Mouse (Mus musculus): ENCODE measurements around the gene Camk2d. TPM values are rescaled to one million over a fixed set of nuclear protein-coding genes. Genes with fewer than 3 reads are reported as not detected.

The Camk2d gene
- polyA plus RNA-seq, 1 experiment from 2014 or later: 42.6 TPM

GRCm38 (mm10) chr3:126744432-126745133, 148.5 kb downstream of the Camk2d start:
- Histone ChIP-seq H3K27ac (ENCODE audit: low read depth, low read length) (no peak overlapping the region), H3K4me2 (replicated peaks; ENCODE audit: low read depth) (no peak overlapping the region), H3K9me3 (ENCODE audit: control insufficient read depth) (no peaks in the 10 kb centered on the region), H3K36me3 (ENCODE audit: control insufficient read depth, insufficient read depth) (no peaks in the 10 kb centered on the region), H3K4me3 (ENCODE audit: low read depth, low read length) (no peak overlapping the region), H3K27me3 (replicated peaks; ENCODE audit: control insufficient read depth, insufficient read depth, low read length) (no peaks in the 10 kb centered on the region), H3K4me1 (replicated peaks; ENCODE audit: control insufficient read depth, insufficient read depth, low read length) (no peaks in the 10 kb centered on the region), H3K9ac (ENCODE audit: low read depth, low read length) (no peak overlapping the region)
- no peak for ATAC-seq
- TF ChIP-seq CTCF (IDR thresholded peaks at IDR 0.05; ENCODE audit: low read depth): no peak
- WGBS: 69% methylated on average over 3 of the region's 3 CpGs

DNA sequence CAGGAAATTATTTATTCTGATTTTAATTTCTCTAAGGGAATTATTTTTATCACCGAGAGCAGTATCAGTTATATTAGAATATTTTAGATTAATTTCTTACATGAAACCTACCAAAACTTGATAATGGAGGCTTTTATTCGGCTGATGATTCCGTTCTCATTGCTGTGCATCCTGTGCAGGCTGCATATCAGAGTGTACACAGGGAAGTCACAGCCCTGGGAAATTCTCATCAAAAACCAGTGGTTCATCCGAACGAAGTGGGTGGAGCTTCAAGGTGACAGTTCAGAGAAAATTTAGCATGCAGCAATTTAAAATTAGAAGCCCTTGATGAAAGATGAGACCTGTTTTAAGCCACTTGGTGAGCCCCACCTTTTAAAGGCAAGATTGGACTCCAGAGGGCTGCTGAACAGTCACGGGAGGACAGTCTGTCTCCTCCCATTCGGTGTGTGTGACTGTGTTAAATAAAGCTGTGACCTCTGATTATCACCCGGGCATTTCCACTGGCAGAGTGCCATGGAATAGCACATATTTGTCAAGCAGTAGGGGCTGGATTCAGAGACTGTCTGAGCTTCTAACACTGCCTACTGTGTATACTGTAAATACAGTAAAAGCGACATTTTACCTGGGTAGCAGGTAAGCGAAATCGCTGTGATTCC, 150.2 kb downstream of the Camk2d start:
- Histone ChIP-seq H3K4me1 (replicated peaks; ENCODE audit: control insufficient read depth, insufficient read depth, low read length) (no peaks in the 10 kb centered on the region), H3K4me2 (replicated peaks; ENCODE audit: low read depth) (0 out of 2 replicates have a peak overlapping the region, but pooled peaks have one; percentile 13), H3K27me3 (replicated peaks; ENCODE audit: control insufficient read depth, insufficient read depth, low read length) (no peaks in the 10 kb centered on the region), H3K9me3 (ENCODE audit: control insufficient read depth) (no peaks in the 10 kb centered on the region), H3K4me3 (ENCODE audit: low read depth, low read length) (no peak overlapping the region), H3K27ac (ENCODE audit: low read depth, low read length) (no peak overlapping the region), H3K9ac (ENCODE audit: low read depth, low read length) (no peak overlapping the region), H3K36me3 (ENCODE audit: control insufficient read depth, insufficient read depth) (no peaks in the 10 kb centered on the region)
- TF ChIP-seq CTCF (IDR thresholded peaks at IDR 0.05; ENCODE audit: low read depth): no peak
- WGBS: 61% methylated on average over 11 of the region's 11 CpGs
- ATAC-seq: peak; percentile 64

- Histone ChIP-seq H3K9me3 (ENCODE audit: control insufficient read depth) (no peaks in the 10 kb centered on the region), H3K36me3 (ENCODE audit: control insufficient read depth, insufficient read depth) (no peaks in the 10 kb centered on the region), H3K4me3 (ENCODE audit: low read depth, low read length) (no peak overlapping the region), H3K27ac (ENCODE audit: low read depth, low read length) (no peak overlapping the region), H3K4me2 (replicated peaks; ENCODE audit: low read depth) (no peak overlapping the region), H3K27me3 (replicated peaks; ENCODE audit: control insufficient read depth, insufficient read depth, low read length) (no peaks in the 10 kb centered on the region), H3K4me1 (replicated peaks; ENCODE audit: control insufficient read depth, insufficient read depth, low read length) (no peaks in the 10 kb centered on the region), H3K9ac (ENCODE audit: low read depth, low read length) (no peak overlapping the region)
- no peak for ATAC-seq
- WGBS: 57% methylated on average over 3 of the region's 3 CpGs
- TF ChIP-seq CTCF (IDR thresholded peaks at IDR 0.05; ENCODE audit: low read depth): no peak
Observed at GRCm38 (mm10) chr3:126747628-126748027, 151.5 kb downstream of the Camk2d start.

GRCm38 (mm10) chr3:126751377-126752098, 155.4 kb downstream of the Camk2d start:
- no peak for TF ChIP-seq CTCF (IDR thresholded peaks at IDR 0.05; ENCODE audit: low read depth)
- WGBS: 45% methylated on average over 7 of the region's 7 CpGs
- Histone ChIP-seq H3K4me2 (replicated peaks; ENCODE audit: low read depth) (0 out of 2 replicates have a peak overlapping the region, but pooled peaks have one; percentile 13), H3K4me3 (ENCODE audit: low read depth, low read length) (no peak overlapping the region), H3K27ac (ENCODE audit: low read depth, low read length) (0 out of 2 replicates have a peak overlapping the region, but pooled peaks have one; percentile 15), H3K27me3 (replicated peaks; ENCODE audit: control insufficient read depth, insufficient read depth, low read length) (no peaks in the 10 kb centered on the region), H3K9ac (ENCODE audit: low read depth, low read length) (no peak overlapping the region), H3K36me3 (ENCODE audit: control insufficient read depth, insufficient read depth) (no peaks in the 10 kb centered on the region), H3K9me3 (ENCODE audit: control insufficient read depth) (no peaks in the 10 kb centered on the region), H3K4me1 (replicated peaks; ENCODE audit: control insufficient read depth, insufficient read depth, low read length) (0 out of 2 replicates have a peak, but pooled peaks cover 6% of the 10 kb centered on the region)
- ATAC-seq: peak; percentile 90

GRCm38 (mm10) chr3:126752978-126753377, 156.9 kb downstream of the Camk2d start:
- no peaks in the 10 kb centered on the region for H3K9me3 ChIP-seq (ENCODE audit: control insufficient read depth)
- H3K27ac ChIP-seq (ENCODE audit: low read depth, low read length): no peak overlapping the region
- WGBS: 86% methylated on average over 6 of the region's 6 CpGs
- no peaks in the 10 kb centered on the region for H3K27me3 ChIP-seq (replicated peaks; ENCODE audit: control insufficient read depth, insufficient read depth, low read length)
- no peak overlapping the region for H3K9ac ChIP-seq (ENCODE audit: low read depth, low read length)
- H3K4me2 ChIP-seq (replicated peaks; ENCODE audit: low read depth): no peak overlapping the region
- H3K4me3 ChIP-seq (ENCODE audit: low read depth, low read length): no peak overlapping the region
- ATAC-seq: no peak
- 0 out of 2 replicates have a peak, but pooled peaks cover 6% of the 10 kb centered on the region for H3K4me1 ChIP-seq (replicated peaks; ENCODE audit: control insufficient read depth, insufficient read depth, low read length)
- H3K36me3 ChIP-seq (ENCODE audit: control insufficient read depth, insufficient read depth): no peaks in the 10 kb centered on the region
- TF ChIP-seq CTCF (IDR thresholded peaks at IDR 0.05; ENCODE audit: low read depth): no peak

DNA sequence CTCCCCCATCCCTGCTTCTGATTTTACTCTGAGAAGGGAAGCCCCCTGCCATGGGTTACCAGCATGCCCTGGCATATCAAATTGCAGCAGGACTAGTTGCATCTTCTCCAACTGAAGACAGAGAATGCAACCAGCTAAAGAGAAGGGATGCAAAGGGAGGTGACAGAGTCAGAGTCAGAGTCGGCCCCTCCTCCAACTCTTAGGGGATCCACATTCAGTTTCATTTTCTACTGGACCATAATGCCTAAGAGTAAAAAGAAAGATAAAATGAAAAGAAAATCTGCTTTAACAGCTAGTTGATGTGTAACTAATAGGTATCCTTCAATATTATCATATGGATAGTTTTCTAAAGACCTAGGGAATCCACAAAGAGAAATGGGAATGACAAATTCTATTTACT, 162.3 kb downstream of the Camk2d start:
- no peak for TF ChIP-seq CTCF (IDR thresholded peaks at IDR 0.05; ENCODE audit: low read depth)
- Histone ChIP-seq H3K9me3 (ENCODE audit: control insufficient read depth) (no peaks in the 10 kb centered on the region), H3K4me1 (replicated peaks; ENCODE audit: control insufficient read depth, insufficient read depth, low read length) (0 out of 2 replicates have a peak, but pooled peaks cover 6% of the 10 kb centered on the region), H3K4me3 (ENCODE audit: low read depth, low read length) (no peak overlapping the region), H3K27ac (ENCODE audit: low read depth, low read length) (no peak overlapping the region), H3K9ac (ENCODE audit: low read depth, low read length) (no peak overlapping the region), H3K4me2 (replicated peaks; ENCODE audit: low read depth) (no peak overlapping the region), H3K36me3 (ENCODE audit: control insufficient read depth, insufficient read depth) (no peaks in the 10 kb centered on the region), H3K27me3 (replicated peaks; ENCODE audit: control insufficient read depth, insufficient read depth, low read length) (no peaks in the 10 kb centered on the region)
- WGBS: 75% methylated on average over 1 of the region's 1 CpGs
- no peak for ATAC-seq

Data from intestine, postnatal 0 days (tissue).